Comparison of ENCODE assay signal across 10 mouse cellular contexts in genomic region chr1:126153516-126154234, GRCm38 (mm10).
DNase-seq lines count a peak whose midpoint lies in the region; ATAC-seq and TF ChIP-seq lines count a peak whose summit lies in the region.
"Had no signal": no experiment of that assay in that cellular context is flagged by ENCODE, and none has a peak within 500 bp of the region (broad histone marks: within the 10 kb centered on the region; RNA-seq: fewer than 3 reads in every experiment).

No protein-coding gene starts in this region.

- H3K9me3 ChIP-seq in forebrain, embryonic 14.5 days (replicated peaks; ENCODE audit: control insufficient read depth, low read length), result no peaks in the 10 kb centered on the region
- no peaks in the 10 kb centered on the region for H3K9me3 ChIP-seq in forebrain, embryonic 12.5 days
- no peaks in the 10 kb centered on the region for H3K9me3 ChIP-seq in lung, embryonic 14.5 days (ENCODE audit: low read depth, low read length)
- no peaks in the 10 kb centered on the region for H3K9me3 ChIP-seq in midbrain, embryonic 14.5 days (ENCODE audit: control insufficient read depth, low read length)
- H3K9me3 ChIP-seq: hindbrain, embryonic 15.5 days had no signal

- DNase-seq in forebrain, embryonic 14.5 days (ENCODE audit: low spot score), result peak; percentile 73
- DNase-seq in adrenal gland, adult (ENCODE audit: inconsistent age in 2 of 2, low spot score in 1 of 2), result peak; percentile 82 to 95
- peak; percentile 2 to 30 for DNase-seq in kidney, postnatal 36 days
- peak; percentile 68 for DNase-seq in lung, embryonic 14.5 days
- no peak for DNase-seq in retina, embryonic 14.5 days (ENCODE audit: low spot score)
- DNase-seq in midbrain, embryonic 14.5 days, result no peak

- TF ChIP-seq CTCF in lung, embryonic 14.5 days (IDR thresholded peaks at IDR 0.05; ENCODE audit: low read depth), result no peak

- no peak overlapping the region for H3K9ac ChIP-seq in forebrain, embryonic 14.5 days (ENCODE audit: low read length)
- no peak overlapping the region for H3K9ac ChIP-seq in forebrain, embryonic 12.5 days
- no peak overlapping the region for H3K9ac ChIP-seq in lung, embryonic 14.5 days
- H3K9ac ChIP-seq in midbrain, embryonic 14.5 days (replicated peaks; ENCODE audit: low read length), result no peak overlapping the region
- H3K9ac ChIP-seq: hindbrain, embryonic 15.5 days had no signal

- no peak overlapping the region for H3K4me2 ChIP-seq in forebrain, embryonic 14.5 days (ENCODE audit: low read length)
- H3K4me2 ChIP-seq in forebrain, embryonic 12.5 days, result no peak overlapping the region
- H3K4me2 ChIP-seq in lung, embryonic 14.5 days, result no peak overlapping the region
- no peak overlapping the region for H3K4me2 ChIP-seq in midbrain, embryonic 14.5 days (ENCODE audit: low read length)
- H3K4me2 ChIP-seq: hindbrain, embryonic 15.5 days had no signal

- no peaks in the 10 kb centered on the region for H3K4me1 ChIP-seq in forebrain, embryonic 14.5 days (ENCODE audit: control insufficient read depth, insufficient read depth, low read length)
- peaks cover 4% of the 10 kb centered on the region; the same call in 1 of the 2 replicates for H3K4me1 ChIP-seq in forebrain, embryonic 12.5 days
- H3K4me1 ChIP-seq in lung, embryonic 14.5 days (ENCODE audit: insufficient read depth), result no peaks in the 10 kb centered on the region
- no peaks in the 10 kb centered on the region for H3K4me1 ChIP-seq in midbrain, embryonic 14.5 days (ENCODE audit: control insufficient read depth, insufficient read depth, low read length)
- H3K4me1 ChIP-seq: hindbrain, embryonic 15.5 days had no signal

- H3K36me3 ChIP-seq in forebrain, embryonic 14.5 days (ENCODE audit: control insufficient read depth, insufficient read depth, low read length), result no peaks in the 10 kb centered on the region
- H3K36me3 ChIP-seq in forebrain, embryonic 12.5 days (replicated peaks), result no peaks in the 10 kb centered on the region
- H3K36me3 ChIP-seq in lung, embryonic 14.5 days (ENCODE audit: insufficient read depth), result no peaks in the 10 kb centered on the region
- no peaks in the 10 kb centered on the region for H3K36me3 ChIP-seq in midbrain, embryonic 14.5 days (ENCODE audit: control insufficient read depth, insufficient read depth, low read length)
- H3K36me3 ChIP-seq: hindbrain, embryonic 15.5 days had no signal

- WGBS in forebrain, embryonic 14.5 days, result 62% methylated on average over 6 of the region's 6 CpGs
- WGBS in forebrain, embryonic 12.5 days, result 83% methylated on average over 6 of the region's 6 CpGs
- 74% methylated on average over 6 of the region's 6 CpGs for WGBS in lung, embryonic 14.5 days
- WGBS in midbrain, embryonic 14.5 days, result 78% methylated on average over 6 of the region's 6 CpGs

- peak; percentile 83 for ATAC-seq in forebrain, embryonic 14.5 days
- no peak for ATAC-seq in forebrain, embryonic 12.5 days (ENCODE audit: low FRiP score)
- no peak for ATAC-seq in lung, embryonic 14.5 days (ENCODE audit: insufficient read depth)
- no peak for ATAC-seq in midbrain, embryonic 14.5 days (ENCODE audit: low FRiP score, low TSS enrichment)
- no peak for ATAC-seq in granulocyte monocyte progenitor cell, adult 5-6 weeks (replicated peaks; ENCODE audit: poor library complexity, severe bottlenecking)

- no peak overlapping the region for H3K4me3 ChIP-seq in forebrain, embryonic 14.5 days (ENCODE audit: low read depth, low read length)
- no peak overlapping the region for H3K4me3 ChIP-seq in forebrain, embryonic 12.5 days (replicated peaks)
- H3K4me3 ChIP-seq in lung, embryonic 14.5 days (ENCODE audit: low read depth, low read length), result no peak overlapping the region
- H3K4me3 ChIP-seq in midbrain, embryonic 14.5 days (replicated peaks; ENCODE audit: low read depth, low read length), result no peak overlapping the region
- H3K4me3 ChIP-seq: hindbrain, embryonic 15.5 days; myocyte had no signal

- H3K27ac ChIP-seq in forebrain, embryonic 14.5 days (ENCODE audit: low read depth, low read length), result peak overlapping the region; percentile 21; the same call in 1 of the 2 replicates
- H3K27ac ChIP-seq in forebrain, embryonic 12.5 days, result no peak overlapping the region
- no peak overlapping the region for H3K27ac ChIP-seq in lung, embryonic 14.5 days (ENCODE audit: low read depth)
- no peak overlapping the region for H3K27ac ChIP-seq in midbrain, embryonic 14.5 days (replicated peaks; ENCODE audit: low read depth, low read length)
- H3K27ac ChIP-seq: hindbrain, embryonic 15.5 days had no signal

- H3K27me3 ChIP-seq in forebrain, embryonic 14.5 days (replicated peaks; ENCODE audit: control insufficient read depth, insufficient read depth, low read length), result no peaks in the 10 kb centered on the region
- no peaks in the 10 kb centered on the region for H3K27me3 ChIP-seq in forebrain, embryonic 12.5 days
- H3K27me3 ChIP-seq in lung, embryonic 14.5 days (ENCODE audit: insufficient read depth, low read length), result no peaks in the 10 kb centered on the region
- H3K27me3 ChIP-seq in midbrain, embryonic 14.5 days (ENCODE audit: control insufficient read depth, insufficient read depth, low read length), result no peaks in the 10 kb centered on the region
- H3K27me3 ChIP-seq: hindbrain, embryonic 15.5 days had no signal

Comparison
In these comparisons a context has a peak if more than half of its experiments do, and no peak if none do; other contexts are left out.
1. DNase-seq: peak in forebrain, embryonic 14.5 days (single experiment), adrenal gland, adult (2 of 2), kidney, postnatal 36 days (2 of 2) and lung, embryonic 14.5 days (single experiment); none in retina, embryonic 14.5 days (single experiment) and midbrain, embryonic 14.5 days (single experiment).